Mouse (Mus musculus) erythroid progenitor cell, adult 5-6 weeks (primary cell): Measurements from ENCODE around the gene Hspa14. TPM values are rescaled to one million over a fixed set of nuclear protein-coding genes. Genes with fewer than 3 reads are reported as not detected.

Experiments used
- ATAC-seq: replicated peaks from 2 replicates; pipeline ENCODE4 v1.8.0; 2016; ENCODE audit warnings: moderate number of reproducible peaks, mild to moderate bottlenecking, moderate TSS enrichment, inconsistent platforms; ENCODE audit not compliant: poor library complexity, low FRiP score, severe bottlenecking
- total RNA-seq, 2 experiments: library from RNA; stranded (forward) in 1 of 2; stranded (reverse) in 1 of 2; fragments of 150-400 nt in 1 of 2; fragments of 186-747, 209-891 nt in 1 of 2; gene quantifications; 2 replicates each; pipeline versions ENCODE4 v1.2.3 to v1.2.4; 2015 to 2017; ENCODE audit warnings: low replicate concordance in 2 of 2

Gene Hspa14
- total RNA-seq (2015; ENCODE audit: low replicate concordance) (57.8 and 72.1 TPM in 2 replicates), total RNA-seq (2017; ENCODE audit: low replicate concordance) (94.5 and 181 TPM in 2 replicates)

DNA sequence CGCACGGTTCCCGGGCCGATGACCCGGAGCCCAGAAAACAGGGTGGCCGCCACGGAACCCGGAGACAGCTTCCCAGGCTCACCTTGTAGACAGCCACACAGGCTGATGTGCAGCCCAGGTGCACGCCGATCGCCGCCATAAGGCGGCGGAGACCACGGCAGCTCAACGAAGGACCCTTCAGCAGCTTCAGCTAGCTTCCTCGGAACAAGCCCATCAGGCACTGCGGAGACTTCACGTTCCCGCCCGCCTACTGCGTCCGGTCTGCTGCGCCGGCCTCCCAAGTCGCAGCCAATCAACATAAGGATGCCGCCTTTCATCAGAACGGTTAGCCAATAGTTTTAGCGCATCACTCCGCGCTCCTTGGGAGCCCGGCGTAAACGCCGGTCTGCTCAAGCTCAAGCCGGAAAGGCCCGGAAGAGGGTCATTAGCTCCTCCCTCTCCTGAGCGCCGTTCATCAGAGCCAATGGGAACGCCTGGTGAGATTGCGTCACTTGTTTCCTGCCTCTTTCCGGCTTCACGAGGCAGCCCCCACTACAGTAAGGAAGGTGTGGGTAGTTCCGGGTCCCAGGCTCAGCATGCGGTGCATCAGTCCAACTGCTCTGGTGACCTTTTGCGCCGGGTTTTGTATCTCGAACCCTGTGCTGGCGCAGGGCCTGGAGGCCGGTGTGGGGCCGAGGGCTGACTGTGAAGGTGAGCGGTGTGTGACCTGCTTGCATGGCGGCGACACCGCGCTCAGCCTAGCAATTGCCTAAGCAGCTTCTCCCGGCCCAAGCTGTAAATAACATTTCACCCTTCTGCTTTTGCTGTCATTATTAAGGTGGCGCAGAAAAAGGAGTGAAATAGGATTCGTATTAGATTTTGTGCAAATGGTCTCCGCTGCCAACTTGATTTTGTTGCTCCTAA is at the start of gene Hspa14, which contains the start of the genes Gm45902 and Cdnf:
TSS of gene Hspa14 (minus strand) at position 263 of the 903 bp plus-strand sequence.
TSS of gene Gm45902 (minus strand) at position 239 of the 903 bp plus-strand sequence.
TSS of gene Cdnf (plus strand) at position 479 of the 903 bp plus-strand sequence.
- peak; percentile 95 for ATAC-seq

DNA sequence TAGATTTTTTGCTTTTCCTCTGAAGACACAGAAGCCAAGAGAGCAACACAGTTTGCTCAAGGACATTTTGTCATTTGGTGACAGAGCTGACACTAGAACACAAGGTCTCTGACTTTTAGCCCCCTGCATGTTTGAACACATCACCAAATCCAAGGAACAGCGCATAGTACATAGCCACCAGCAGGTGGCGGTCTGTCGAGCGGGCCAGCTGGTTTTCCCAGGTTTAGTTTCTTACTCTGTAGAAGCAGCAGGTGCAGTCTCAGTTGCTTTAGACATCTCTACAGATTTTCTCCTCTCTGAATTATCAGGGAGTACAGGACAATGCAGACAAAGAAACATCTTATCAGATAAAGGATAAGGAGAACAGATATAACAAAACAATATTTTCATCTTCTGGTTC is 34.0 kb upstream of the Hspa14 start:
- ATAC-seq = no peak

DNA sequence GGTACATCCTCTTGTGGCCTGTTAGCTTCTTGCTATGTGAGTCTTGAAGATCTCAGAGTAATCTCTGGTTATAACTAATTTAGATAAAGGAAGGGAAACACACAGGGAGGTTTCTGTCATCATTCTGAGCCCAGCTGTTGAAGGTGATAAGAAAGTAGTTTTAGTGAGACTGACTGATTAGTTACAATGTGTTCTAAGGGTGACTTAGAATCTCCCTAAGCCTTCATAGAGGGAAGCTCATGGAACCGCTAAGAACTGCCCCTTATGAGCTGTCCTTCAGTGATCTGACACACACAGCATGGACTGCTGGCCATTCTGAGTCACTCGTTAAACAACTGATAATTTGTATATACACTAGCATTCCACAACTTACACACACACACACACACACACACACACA is 33.4 kb upstream of the Hspa14 start:
- ATAC-seq = no peak

DNA sequence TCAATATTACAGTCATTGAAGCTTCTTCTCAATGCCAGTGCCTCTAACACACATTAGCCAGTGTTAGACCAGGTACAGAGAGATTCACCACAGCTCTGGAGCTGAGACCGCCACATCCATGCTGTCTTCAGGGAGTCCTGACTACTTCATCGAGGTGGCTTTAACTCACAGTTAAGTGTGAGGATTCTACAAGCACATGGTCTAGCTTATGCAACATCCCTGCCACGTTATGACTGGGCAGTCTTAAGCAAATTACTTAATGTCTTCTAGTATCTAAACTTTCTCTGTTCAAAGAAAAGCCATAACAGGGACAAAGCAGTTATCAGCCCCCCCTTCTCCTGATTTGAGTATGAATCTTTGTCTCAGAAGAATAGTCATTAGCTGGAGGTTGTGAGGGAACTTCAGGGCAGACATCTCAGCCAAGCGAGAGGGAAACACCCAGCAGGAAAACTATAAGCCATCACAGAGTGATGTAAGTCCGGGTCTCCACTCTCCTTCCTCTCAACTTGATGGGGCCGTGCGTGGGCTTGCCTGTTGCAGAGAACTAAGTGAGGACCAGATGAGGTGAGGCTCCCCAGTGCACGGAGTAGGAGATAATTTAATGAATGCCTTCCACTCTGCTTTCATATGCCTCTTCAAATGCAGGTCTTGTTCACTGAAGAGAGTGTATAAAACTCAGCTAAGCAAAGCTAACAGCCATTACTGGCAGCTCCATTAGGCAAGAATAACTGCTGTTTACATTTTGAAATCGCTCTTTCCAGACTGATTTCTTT is 28.9 kb upstream of the Hspa14 start:
- no peak for ATAC-seq

DNA sequence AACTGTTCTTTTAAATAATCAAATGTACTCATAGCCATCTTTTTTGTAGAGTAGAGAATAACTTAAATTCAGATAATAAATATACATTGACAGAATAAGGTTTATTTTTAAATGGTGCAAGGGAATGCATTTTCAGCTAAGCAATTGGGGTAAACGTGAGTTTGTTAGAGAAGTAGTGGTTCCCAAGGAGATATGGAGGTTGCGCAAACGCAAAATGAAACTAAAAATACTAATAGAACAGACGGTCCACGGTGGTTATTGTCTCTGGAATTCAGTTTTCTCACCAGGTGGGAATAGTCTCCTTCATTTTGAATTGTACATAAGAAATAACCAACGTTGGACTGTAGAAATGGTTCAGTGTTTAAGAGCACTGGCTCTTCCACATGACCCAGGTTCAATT is 13.7 kb upstream of the Hspa14 start:
- no peak for ATAC-seq

DNA sequence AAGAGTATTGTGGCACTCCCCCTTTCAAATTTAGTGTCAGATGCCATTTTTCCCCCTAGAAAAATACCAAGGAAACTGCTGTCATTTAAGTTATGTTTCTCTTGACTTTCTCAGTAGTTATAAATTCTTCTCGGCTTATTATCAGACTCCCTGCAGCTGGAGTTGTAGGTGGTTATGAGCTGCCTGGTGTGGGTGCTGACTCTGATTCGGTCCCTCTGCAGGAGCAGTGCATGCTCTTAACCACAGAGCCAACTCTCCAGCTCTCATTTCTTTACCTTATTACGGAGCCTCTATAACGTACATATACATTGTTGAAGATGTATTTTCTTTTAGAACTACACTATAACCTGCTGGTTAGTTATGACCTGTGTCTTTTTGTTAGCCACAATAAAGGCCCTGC is 9.9 kb upstream of the Hspa14 start:
- no peak for ATAC-seq

DNA sequence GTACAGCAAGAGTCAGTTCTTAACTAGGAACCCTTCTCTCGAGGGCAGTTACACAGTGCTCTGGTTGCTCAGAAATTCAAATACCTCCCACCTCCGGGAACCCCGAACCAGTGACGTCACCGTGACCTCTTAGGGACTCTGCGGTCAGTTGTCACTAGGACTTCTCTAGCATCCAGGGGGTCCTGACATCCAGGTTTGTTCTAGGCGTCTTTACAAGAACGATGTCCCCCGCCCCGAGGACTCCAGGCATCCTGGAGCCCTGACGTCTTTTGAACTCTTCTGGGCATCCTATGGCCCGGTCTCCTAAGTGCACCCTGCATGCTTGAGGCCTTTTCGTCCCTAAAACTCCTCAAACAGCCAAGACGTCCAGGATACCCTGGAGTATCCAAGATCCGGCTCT is 538 bp downstream of the Hspa14 start:
- ATAC-seq = peak; percentile 37

DNA sequence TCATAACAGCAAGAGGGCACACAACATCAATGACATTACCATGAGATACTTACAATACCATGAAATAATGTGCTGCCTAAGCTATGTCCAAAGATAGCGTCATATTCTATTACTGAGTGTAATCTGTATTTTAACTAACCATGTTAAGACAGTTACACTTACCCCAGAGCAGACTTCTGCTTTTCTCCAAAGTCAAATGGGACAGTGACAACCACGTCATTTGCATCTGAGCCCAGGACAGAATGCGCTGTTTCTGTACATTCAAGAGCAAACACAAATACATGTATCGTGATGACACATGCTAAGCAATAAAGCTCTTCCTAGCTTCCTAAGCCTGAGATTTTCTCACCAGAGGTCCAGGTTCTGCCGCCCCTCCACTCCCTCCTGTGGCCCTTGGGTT is 11.7 kb downstream of the Hspa14 start:
- ATAC-seq = no peak

DNA sequence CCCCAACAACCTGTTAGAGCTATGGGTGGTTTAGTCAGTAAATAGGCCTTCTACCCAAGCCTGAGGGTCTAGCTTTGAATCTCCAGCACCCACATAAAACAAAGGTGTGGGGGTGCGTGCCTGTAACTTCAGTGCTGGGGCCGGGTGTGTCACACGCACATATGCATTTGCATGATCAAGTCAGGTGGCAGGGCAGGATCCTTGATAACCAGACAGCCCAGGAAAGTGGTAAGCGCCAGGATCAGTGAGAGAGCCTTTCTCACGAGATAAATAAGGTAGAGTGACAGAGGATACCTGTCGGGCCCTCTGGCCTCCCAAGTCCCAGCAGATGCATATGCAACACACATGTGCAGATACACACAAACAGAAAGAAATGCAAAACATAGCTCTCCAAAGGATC is 13.1 kb downstream of the Hspa14 start:
- ATAC-seq = no peak

DNA sequence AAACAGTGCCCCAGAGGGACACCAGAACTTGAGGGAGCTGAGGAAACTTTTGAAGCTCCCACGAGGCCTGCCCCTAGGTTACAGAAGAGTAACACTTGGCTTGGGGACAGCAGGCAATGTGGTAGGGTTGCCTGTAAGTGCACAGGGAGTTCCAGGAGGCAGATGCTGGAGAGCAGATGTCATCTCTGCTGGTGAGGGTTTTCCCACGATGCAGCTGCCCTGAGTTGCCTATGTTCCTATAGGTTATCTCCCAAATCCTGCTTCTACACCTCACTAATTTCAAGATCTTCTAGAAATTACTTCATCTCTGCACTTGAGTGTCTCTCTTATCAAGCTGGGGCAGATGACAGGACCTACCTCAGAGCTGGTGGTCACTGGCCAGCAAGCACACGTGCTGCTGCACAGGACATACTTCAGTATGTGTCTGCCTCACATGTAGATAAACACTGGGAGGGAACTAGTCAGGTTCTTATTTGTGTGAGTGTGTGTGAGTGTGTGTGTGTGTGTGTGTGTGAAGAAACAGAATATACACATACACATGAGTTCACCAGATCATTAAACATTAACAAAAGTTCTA is 18.7 kb downstream of the Hspa14 start:
- ATAC-seq = no peak; the same call in 1 of the 2 replicates

DNA sequence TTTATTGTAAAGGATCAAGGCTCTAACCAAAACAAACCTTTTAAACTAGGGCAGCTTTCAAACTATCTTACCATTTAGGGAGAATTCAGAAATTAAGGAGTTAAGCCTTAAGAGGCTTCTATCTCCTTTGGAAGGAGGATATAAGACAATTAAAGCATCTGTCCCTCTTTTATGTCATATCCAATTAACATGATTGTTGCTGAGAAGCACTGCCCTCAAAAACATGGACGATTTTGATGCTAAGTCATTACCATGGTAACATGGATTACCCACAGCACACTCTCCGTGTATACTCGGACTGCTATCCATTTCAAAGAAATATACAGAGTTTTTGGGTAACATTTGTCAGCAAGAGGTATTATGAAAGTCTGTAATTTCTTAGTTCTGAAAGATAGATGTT is 22.8 kb downstream of the Hspa14 start:
- no peak for ATAC-seq

DNA sequence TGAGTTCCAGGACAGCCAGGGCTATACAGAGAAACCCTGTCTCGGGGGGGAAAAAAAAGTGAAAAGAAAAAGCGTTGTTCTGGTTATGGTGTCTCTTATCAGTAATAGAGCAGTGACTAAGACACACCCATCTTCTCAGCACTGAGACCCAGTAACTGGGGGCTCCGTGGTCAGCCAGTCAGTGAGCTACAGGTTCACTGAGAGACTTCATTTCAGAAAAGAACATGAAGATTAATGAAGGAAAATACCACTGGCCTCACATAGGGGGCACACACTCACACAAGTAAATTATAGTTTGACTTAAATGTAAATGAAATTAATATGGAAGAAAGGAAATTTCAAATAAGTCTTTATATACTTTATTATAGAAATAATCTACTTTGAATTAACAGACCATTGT is 32.4 kb downstream of the Hspa14 start:
- no peak for ATAC-seq

DNA sequence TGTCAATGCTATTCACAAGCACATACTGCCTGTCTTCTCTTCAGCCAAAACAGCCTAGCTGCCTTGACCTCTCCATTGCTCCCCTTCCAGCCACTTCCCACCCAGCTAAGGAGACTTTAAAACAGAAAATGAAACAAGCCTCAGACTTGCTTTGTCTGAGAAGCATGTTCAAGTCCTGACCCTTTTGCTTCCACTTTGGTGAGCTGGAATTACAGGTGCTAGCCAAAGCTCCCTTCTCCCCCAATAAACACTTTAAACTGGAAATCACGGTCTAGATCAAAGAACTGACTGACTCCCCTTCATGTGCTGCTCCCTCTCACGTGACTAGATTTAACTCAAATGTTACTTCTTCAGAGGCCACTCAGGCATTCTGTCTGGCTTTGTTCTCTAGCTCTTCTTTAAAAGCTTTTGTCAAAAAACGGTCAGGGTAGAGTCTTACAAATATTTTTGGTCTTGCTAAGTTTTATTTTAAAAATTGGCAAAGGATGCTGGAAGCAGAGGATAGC is 36.8 kb downstream of the Hspa14 start:
- no peak for ATAC-seq

DNA sequence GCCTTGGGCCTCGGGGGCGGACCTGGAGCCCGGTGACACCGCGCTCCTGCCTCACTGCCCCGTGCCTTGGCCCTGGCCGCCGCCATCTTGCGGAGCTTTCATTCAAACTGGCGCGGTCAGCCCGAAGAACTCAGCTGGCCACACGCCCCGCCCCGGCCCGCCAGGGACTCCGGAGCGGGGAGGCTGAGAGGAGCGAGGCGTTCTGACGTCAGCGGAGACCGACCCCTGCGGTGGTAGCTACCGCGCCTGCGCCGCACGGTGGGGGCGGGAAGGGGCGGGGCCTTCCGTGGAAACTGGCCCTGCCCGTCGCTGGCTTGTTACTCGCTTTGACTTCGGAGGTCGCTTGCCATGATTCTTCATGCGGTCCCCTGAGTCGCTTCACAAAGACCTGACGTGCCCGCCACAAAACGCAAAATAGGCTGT is 37.7 kb downstream of the Hspa14 start, which contains the start of gene Suv39h2:
TSS of gene Suv39h2 (minus strand) at position 171 of the 423 bp plus-strand sequence.
- peak; percentile 96 for ATAC-seq

DNA sequence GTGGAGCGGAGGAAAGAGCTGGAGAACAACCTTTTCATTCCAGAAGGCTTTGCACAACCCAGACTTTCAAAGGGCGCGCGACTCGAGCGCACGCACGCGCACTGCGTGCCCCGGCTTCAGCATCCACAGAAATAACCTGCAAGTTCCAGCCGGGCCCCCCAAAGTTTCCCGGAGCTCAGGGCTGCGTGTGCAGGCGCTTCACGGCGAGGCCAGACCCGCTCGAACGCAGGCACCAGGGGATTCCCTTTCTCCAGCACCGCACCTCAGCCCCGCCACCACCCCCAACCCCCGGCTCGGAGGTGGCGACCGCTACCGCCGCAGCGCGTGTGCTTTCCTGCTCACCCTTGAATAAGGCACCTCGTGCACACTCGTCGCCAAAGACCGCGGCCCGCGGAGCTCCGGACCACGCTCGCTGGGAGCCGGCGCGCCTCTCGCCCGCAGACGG is 38.2 kb downstream of the Hspa14 start:
- ATAC-seq = peak; percentile 58

DNA sequence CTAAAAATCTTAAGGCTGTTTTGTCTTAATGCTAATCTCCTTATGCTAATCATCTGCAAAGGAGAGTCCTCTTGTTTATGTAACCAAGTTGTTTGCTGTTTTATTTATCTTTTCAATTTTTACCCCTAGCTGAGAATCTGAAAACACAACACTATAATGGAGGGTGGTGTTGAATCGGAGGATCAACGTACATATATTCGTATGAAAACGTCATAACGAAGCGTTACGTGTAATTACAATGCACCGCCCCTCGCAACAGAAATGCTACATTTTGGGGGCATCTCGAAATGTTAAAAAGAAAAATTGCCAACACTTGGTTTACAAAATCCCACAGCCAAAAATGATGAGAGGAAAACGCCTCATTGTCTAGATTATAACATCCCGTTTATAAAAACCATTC is 38.7 kb downstream of the Hspa14 start:
- ATAC-seq = 0 out of 2 replicates have a peak, but pooled peaks have one; percentile 28

DNA sequence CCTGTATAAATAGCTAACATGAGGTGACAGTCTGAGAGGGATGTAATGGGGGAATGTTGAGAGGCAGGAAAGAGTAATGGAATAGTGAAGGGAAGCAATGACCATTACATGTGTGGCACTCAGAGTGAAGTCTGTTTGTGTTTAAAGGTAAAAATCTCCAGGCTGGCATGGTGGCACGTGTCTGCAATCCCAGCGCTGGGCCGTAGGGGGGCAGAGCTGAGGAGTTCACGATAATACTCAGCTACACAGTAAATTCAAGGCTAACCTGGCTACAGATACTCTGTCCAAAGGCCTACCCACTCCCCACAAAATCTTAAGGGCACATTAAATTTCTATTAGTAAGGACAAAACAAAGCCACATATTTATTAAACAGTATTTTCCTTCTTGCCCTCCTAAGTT is 56.0 kb downstream of the Hspa14 start:
- ATAC-seq = 0 out of 2 replicates have a peak, but pooled peaks have one; percentile 39

DNA sequence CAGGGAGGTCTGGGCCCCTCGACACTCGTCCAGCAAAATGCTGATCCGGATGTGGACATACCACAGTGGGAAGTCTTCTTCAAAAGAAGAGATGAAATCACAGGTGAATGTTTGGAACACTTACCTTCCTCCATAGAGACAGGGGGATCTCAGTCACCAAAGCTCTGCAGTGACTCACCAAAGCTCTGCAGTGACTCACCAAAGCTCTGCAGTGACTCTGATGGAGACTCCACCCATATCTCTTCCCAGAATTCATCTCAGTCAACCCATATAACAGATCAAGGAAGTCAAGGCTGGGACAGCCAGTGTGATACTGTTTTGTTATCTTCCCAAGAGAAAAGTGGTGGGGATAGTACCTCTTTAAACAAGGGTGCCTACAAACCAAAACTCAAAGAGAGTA is 59.5 kb downstream of the Hspa14 start:
- no peak for ATAC-seq

DNA sequence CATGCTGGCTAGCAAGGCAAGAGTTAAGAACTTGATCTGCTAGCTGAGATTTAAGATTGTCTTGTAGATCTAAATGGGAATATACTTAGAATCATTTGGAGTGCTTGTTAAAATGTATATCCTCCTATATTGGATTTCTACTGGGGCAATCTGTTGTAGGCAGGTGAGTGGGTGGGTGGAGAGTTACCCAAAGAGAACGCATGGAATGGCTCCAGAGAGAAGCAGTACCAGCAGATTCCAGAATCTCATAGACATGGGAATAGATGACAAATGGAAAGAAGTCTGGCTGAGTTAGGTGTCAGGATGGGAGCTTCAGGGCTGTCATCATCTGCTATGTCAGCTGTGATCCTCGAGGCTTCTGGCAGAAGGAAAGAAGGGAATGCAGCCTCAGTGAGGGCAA is 63.2 kb downstream of the Hspa14 start:
- no peak for ATAC-seq

DNA sequence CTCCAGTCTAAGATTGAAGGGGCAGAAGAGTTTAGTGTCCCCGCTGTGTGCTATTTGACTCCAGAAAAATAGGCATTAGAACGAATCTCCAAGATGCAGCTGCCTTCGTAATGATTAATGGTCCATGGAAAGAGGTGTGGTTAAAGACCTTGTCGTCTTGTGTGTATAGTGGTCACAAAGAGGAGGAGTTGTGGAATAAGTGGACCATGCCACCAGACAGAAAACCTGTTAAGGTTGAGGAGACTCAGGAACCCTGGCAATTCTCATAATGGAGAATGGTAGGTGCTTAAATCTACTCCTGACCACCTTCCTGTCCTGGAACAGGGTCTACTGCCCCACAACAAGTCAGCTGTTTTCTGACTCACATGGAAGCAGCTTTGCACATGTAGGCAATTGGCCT is 66.6 kb downstream of the Hspa14 start:
- no peak for ATAC-seq
